Mouse (Mus musculus) 3T3-L1 (cell line): ENCODE results near the gene LTO1.

Source experiments
- DNase-seq: peaks from one replicate; pipeline ENCODE4 v3.0.0-alpha.2; 2015; ENCODE audit warnings: low read depth, low spot score

The LTO1 gene

GRCm38 (mm10) chr7:144939344-144940002 lies 24.6 kb downstream of the LTO1 start, which contains the start of gene Ccnd1:
Gene Ccnd1, minus strand, starts transcription at chr7:144939925.
- peak; percentile 83 for DNase-seq

DNA sequence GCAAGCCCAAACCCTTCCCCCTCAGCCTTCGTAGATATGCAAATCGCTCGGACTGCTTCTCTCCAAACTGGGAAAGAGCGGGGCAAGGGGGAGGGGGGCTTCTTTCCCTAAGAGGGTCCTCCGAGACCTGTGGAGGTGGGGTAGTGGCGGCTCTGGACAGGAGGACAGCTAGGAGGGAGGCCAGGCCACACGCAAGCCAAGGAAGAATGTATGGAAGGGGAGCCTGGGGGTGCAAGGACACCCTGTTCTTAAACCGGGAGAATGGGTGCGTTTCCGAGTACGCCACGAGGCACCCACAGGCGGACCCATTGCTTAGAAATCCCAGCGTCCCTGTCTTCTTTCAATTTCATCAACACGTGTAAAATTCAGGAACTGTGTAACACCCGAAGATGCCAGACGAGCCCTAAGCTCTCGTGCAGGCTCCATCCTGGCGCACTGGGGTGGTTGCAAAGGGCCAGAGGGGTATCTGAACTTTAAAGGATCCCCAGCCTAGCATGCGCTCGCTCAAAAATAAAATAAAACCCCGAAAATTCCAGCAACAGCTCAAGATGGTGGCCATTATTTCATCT lies 25.2 kb downstream of the LTO1 start:
- DNase-seq: peak; percentile 68

GRCm38 (mm10) chr7:144940585-144940984 lies 25.7 kb downstream of the LTO1 start:
- DNase-seq: no peak

DNA sequence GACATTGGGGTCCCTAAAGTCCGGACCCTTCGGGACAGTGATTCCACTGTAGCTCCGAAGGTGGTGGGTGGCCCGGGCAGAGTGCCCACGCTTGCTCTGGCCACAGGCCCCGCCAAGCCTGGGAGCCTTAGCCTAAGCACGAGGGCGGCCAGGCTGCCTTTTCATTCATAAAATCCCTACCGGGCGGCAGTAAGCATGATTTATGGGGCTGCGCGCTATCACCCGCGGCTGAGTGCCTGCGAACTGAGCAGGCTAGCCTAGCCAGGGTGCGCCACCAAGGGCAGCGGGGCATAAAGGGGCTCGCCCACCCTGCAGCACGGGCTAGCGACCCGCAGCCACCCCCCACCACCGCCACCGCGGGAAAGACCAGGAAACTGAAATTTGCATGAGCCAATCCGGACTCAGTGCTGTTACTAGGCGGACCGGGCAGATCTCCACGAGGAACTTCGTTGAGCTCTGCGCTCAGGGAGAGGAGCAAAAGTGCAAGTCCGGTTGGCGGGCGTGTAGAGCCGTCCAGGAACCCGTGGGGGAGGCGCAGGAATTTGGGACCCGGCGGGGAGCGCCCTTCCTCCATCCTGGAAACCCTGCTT lies 26.4 kb downstream of the LTO1 start:
- DNase-seq: peak; percentile 95

DNA sequence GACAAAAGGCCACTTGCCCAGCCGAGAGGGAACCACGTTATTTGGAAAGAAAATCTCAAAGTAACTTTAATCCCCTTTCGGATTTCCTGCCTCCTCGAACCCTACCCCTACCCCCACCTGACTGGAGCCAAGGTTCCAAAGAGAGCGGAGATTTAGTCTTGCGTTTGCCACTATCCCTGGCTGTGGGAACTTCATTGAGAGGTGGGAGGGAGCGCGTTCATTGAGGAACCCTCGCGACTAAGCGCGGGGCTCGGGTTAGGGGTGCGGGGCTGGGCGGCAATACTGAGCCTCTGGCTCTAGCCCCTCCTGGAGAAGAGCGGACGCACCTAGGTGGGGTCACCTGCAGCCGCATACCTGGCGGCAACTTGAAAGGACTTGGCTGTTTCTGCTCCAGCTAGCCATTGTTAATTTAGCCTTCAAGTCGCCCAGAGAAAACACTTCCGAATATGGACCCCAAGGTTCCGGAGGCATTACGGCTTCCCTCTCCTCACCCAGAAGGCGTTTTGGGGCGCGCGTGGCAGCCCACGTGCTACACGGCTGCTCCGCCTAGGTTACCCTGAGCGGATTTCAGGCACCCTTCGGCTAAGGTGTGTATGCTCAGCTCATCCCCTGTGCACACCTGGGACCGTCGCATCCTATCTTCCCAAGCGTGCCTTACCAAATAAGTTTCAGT lies 27.3 kb downstream of the LTO1 start:
- DNase-seq: peak; percentile 56

- peak; percentile 2 for DNase-seq
Observed at GRCm38 (mm10) chr7:144942744-144943135, 27.8 kb downstream of the LTO1 start.

DNA sequence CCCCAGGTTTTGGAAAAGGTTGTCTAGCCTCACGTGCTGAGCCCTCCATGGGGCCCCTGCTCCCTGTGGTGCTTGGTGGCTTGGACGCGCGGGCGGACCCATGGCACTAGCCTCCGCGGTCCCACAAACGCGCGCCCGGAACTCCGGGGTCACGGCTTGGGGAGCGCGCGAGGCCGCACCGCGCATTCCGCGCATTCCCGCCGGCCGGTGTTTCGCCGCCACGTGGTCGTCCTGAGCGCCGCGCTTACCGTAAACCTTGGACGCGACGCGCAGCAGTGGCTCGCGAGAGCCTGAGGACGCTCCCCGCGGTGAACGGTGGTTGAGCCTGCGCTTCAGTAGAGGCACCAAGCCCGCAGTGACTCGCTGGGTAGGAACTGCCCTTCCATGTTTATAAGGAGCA lies 28.4 kb downstream of the LTO1 start:
- DNase-seq: peak; percentile 80

GRCm38 (mm10) chr7:144958509-144959395 lies 43.9 kb downstream of the LTO1 start:
- no peak for DNase-seq

GRCm38 (mm10) chr7:144963911-144964310 lies 49.0 kb downstream of the LTO1 start:
- DNase-seq: peak; percentile 92

DNA sequence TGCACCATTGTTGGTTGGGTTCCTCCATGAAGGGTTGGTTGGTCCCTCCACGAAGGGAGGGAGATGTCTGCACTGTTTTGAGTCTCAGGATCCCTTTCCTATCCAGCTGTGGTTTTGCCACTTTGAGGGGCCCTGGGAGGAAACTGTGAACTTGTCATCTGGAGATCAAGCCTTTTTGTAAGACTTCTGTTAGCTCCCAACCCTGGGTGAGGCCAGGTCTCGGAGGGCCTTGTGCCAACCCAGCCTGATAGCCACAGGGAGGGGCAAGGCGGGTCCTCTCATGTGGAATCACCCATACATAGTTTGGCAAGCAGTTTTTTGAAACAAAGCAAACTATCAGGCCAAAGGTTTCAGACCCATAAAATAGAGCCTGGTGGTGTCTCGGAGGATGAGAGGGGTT lies 49.4 kb downstream of the LTO1 start:
- DNase-seq: peak; percentile 62

DNA sequence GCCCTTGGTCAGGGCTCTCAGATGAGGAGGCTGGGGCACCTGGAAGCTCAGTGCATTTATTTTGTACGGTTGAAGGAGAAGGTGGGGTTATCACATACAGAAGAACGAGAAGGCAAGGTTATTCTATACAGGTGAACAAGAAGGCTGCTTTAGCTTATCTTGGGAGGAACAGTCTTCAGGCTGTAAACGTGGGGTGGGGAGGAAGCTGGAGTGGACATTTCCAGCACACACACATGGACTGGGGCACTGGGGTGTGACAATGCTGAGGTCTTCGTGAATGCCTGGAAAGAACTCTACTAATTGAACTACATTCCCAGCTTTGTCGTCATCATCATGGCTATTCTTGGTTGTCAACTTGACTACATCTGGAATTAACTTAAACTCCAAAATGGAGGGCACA lies 51.0 kb downstream of the LTO1 start:
- DNase-seq: no peak

- peak; percentile 33 for DNase-seq
Observed at GRCm38 (mm10) chr7:144970997-144971768, 56.3 kb downstream of the LTO1 start.

DNA sequence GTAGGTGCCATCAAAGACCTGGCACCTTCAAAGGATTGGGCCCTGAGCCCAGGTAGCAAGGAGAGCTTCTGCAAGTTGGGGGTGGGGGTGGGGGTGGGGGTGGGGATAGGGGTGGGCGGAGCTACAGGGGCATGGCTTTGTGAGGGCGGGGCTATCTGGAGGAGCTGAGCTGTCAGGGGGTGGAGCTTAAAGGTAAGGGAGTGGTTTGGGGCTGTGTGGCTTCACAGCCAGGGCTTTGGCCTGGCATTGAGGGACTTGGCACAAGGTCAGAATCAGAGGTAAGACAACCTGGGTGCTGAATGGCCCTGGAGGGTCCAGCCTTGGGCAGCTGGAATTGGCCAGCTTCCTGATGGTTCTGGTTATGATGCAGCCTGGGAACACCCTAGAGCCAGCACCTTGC lies 56.9 kb downstream of the LTO1 start:
- peak; percentile 18 for DNase-seq

- no peak for DNase-seq
Observed at GRCm38 (mm10) chr7:144973461-144973860, 58.6 kb downstream of the LTO1 start.

GRCm38 (mm10) chr7:144977121-144977520 lies 62.2 kb downstream of the LTO1 start:
- no peak for DNase-seq

- no peak for DNase-seq
Observed at GRCm38 (mm10) chr7:144979814-144980213, 64.9 kb downstream of the LTO1 start.
